Mouse (Mus musculus) liver, embryonic 14.5 days (tissue): Measurements from ENCODE around the gene Leng9. TPM values are rescaled to one million over a fixed set of nuclear protein-coding genes. Genes with fewer than 3 reads are reported as not detected.

Experiments used
- ATAC-seq: fragments of 200-750 bp; cut with Nextera tagmentation; 2 replicates; pipeline ENCODE4 v1.8.0; 2017; ENCODE audit warnings: moderate number of reproducible peaks, mild to moderate bottlenecking, moderate library complexity; ENCODE audit not compliant: insufficient read depth
- DNase-seq, 3 experiments: peaks; one replicate each; pipeline ENCODE4 v3.0.0-alpha.2; 2012 to 2013; ENCODE audit warnings: low read depth in 3 of 3, low spot score in 3 of 3
- H3K27ac ChIP-seq: fragments of 300-500 bp; sonication (generic); 2 replicates; pipeline ENCODE4 v1.5.1; 2014; ENCODE audit warnings: moderate library complexity, mild to moderate bottlenecking, control low read depth, inconsistent platforms
- H3K27me3 ChIP-seq: fragments of 300-500 bp; sonication (generic); 2 replicates; pipeline ENCODE4 v1.6.1; 2014; ENCODE audit warnings: mild to moderate bottlenecking, low read length, moderate library complexity; ENCODE audit not compliant: control insufficient read depth, insufficient read depth
- H3K36me3 ChIP-seq: fragments of 300-500 bp; sonication (generic); replicated peaks from 2 replicates; pipeline ENCODE4 v1.6.1; 2014; ENCODE audit warnings: low read depth; ENCODE audit not compliant: control insufficient read depth, insufficient read depth
- H3K4me1 ChIP-seq, 2 experiments: fragments of 200-500 bp in 1 of 2; fragments of 300-500 bp in 1 of 2; sonication (generic) in 1 of 2; replicated peaks; 2 replicates each; pipeline ENCODE4 v1.6.1; 2012 to 2014; ENCODE audit warnings: antibody characterized with exemption in 1 of 2, inconsistent platforms in 1 of 2, low read length in 1 of 2; ENCODE audit not compliant: control insufficient read depth in 2 of 2, insufficient read depth in 2 of 2
- H3K4me2 ChIP-seq: fragments of 300-500 bp; sonication (generic); 2 replicates; pipeline ENCODE4 v1.6.1; 2014; ENCODE audit warnings: low read depth, mild to moderate bottlenecking, control low read depth, moderate library complexity
- H3K4me3 ChIP-seq, 2 experiments: fragments of 200-500 bp in 1 of 2; fragments of 300-500 bp in 1 of 2; sonication (generic) in 1 of 2; 2 replicates each; pipeline ENCODE4 v1.5.1; 2012 to 2014; ENCODE audit warnings: low read depth in 2 of 2, low read length in 2 of 2, mild to moderate bottlenecking in 2 of 2, control low read depth in 1 of 2, inconsistent platforms in 1 of 2, moderate library complexity in 1 of 2; ENCODE audit not compliant: insufficient read depth in 1 of 2
- H3K9ac ChIP-seq: fragments of 300-500 bp; sonication (generic); replicated peaks from 2 replicates; pipeline ENCODE4 v1.6.1; 2014; ENCODE audit warnings: mild to moderate bottlenecking, control low read depth, moderate library complexity
- H3K9me3 ChIP-seq: fragments of 300-500 bp; sonication (generic); 2 replicates; pipeline ENCODE4 v1.6.1; 2016; ENCODE audit warnings: low read length, mixed read lengths; ENCODE audit not compliant: control insufficient read depth
- CTCF ChIP-seq: IDR thresholded peaks from 2 replicates; pipeline ENCODE4 v1.5.1; 2016; ENCODE audit warnings: antibody characterized with exemption, low read depth, control low read depth
- EP300 ChIP-seq: IDR thresholded peaks from 2 replicates; pipeline ENCODE4 v1.6.1; 2016; ENCODE audit warnings: antibody characterized with exemption, low read depth
- WGBS: fragments of 180-500 bp; shearing (Covaris S2); extraction: QIAGEN DNeasy Blood & Tissue Kit; methylation state at CpG from one replicate; pipeline ENCODE4 v1.1.7; 2014; ENCODE audit not compliant: insufficient replicate concordance; 5-methylcytosine and 5-hydroxymethylcytosine counted together
- polyA plus RNA-seq, 2 experiments: library from polyadenylated mRNA; depleted of rRNA in 1 of 2; stranded (reverse) in 1 of 2; unstranded in 1 of 2; fragments of >200 nt; fragmentation: Nextera tagmentation in 1 of 2; extraction: Ambion mirVana in 1 of 2; gene quantifications; 2 replicates each; pipeline versions ENCODE4 v1.2.1 to v1.2.3; 2012 to 2014

Leng9 gene
- polyA plus RNA-seq, 2 experiments, result 0.56 to 0.71 TPM

DNA sequence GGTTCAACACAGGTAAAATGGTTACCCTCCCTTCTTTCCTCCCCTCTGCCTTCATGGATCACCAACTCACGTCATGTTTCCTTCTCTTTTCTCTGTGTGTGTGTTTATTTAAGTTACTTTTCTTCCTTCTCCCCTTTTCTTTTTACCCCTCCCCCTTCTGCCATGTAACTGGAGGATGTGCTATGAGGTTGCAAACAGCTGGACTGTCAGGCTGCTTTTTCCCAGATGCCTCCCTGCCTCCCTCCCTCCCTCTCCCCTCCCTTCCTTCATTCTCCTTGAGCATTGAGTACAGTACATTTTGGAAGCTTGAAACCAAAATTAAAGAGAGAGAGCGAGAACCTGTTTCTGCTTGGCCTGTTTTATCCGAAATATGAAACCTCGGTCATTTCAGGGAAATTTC, 2.3 kb downstream of the Leng9 start:
- ATAC-seq (no peak), DNase-seq (no peak)
- Histone ChIP-seq H3K9me3 (no peaks in the 10 kb centered on the region), H3K9ac (no peak overlapping the region), H3K27me3 (0 out of 2 replicates have a peak, but pooled peaks cover 3% of the 10 kb centered on the region), H3K4me3 (no peak overlapping the region), H3K27ac (no peak overlapping the region), H3K36me3 (peaks cover 52% of the 10 kb centered on the region), H3K4me1 (peaks cover 3 to 7% of the 10 kb centered on the region in 2 experiments), H3K4me2 (peak overlapping the region; percentile 94)
- WGBS, result 82% methylated on average over 4 of the region's 4 CpGs
- no peak for TF ChIP-seq EP300
- TF ChIP-seq CTCF, result no peak

DNA sequence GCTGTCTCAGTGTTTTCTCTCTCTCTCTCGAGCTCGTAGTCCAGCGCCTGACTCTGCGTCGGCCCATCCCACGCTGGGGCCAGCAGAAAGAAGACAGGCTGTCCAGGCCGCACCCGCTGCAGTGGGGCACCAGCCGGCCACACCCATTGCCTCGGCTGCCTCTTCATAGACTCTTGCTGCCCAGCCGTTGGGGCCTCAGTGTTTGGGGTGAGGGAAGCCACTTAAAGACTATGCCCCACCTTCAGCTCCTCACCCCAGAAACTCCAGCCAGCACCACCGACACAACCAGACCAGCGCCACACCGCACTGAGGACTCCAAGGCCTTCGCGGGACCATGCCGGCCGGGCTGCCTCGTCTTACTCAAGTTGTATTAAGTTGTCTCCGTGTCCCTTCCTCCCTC, 2.8 kb downstream of the Leng9 start:
- TF ChIP-seq CTCF (no peak), EP300 (no peak)
- Histone ChIP-seq H3K4me2 (no peak overlapping the region), H3K9ac (no peak overlapping the region)

DNA sequence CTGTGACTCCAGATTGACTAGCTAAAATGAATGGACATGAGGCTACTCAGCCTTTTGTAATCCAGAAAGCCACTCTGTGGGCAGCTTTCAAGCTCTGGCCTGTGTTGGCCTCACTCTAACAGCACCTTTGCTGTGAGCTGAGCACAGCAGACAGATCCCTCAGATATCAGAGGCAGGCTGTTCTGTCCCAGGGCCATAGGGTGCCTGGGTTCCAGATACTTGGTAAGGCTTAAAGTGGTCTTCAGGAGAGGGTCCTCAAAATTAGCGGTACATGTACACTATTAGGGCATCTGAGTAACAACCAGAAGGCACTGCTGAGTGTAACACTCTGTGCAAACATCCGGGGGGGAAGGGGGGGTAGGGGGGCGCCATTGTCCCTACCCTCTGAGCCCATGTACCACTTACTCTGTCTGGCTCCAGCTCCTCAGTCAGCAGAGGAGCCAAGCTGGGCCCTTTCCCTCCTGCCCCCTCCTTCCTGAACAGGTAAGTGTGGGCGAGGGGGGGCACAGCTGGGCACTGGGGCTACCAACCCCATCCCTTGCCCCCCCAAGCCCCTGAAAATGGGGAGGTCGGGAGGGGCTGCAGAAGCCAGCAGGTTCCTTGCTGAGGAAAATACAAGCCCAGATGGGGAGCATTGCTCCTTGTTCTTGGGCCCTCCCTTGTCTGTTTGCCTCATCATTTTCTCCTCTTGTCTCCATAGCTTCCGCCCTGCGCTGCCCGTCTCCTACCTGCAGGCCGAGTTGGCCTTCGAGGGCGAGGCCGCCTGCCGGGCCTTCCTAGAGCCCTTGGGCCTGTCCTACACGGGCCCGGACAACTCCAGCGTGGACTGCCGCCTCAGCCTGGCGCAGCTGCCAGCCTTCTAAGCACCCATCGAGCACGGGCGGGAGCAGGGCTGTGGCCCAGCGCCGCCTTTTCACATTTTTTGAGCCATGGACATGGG, 3.7 kb downstream of the Leng9 start:
- peaks cover 65% of the 10 kb centered on the region for H3K36me3 ChIP-seq
- WGBS, result 78% methylated on average over 23 of the region's 23 CpGs

More for the DNA sequence above, 2.8 kb downstream of the Leng9 start:
- 64% methylated on average over 20 of the region's 20 CpGs for WGBS
- 0 out of 2 replicates have a peak, but pooled peaks cover 3% of the 10 kb centered on the region for H3K27me3 ChIP-seq
- H3K9me3 ChIP-seq, result no peaks in the 10 kb centered on the region
- no peak overlapping the region for H3K27ac ChIP-seq
- peaks cover 3 to 7% of the 10 kb centered on the region in 2 experiments for H3K4me1 ChIP-seq
- H3K4me3 ChIP-seq, result no peak overlapping the region
- peaks cover 56% of the 10 kb centered on the region for H3K36me3 ChIP-seq
- DNase-seq (no peak), ATAC-seq (no peak)

DNA sequence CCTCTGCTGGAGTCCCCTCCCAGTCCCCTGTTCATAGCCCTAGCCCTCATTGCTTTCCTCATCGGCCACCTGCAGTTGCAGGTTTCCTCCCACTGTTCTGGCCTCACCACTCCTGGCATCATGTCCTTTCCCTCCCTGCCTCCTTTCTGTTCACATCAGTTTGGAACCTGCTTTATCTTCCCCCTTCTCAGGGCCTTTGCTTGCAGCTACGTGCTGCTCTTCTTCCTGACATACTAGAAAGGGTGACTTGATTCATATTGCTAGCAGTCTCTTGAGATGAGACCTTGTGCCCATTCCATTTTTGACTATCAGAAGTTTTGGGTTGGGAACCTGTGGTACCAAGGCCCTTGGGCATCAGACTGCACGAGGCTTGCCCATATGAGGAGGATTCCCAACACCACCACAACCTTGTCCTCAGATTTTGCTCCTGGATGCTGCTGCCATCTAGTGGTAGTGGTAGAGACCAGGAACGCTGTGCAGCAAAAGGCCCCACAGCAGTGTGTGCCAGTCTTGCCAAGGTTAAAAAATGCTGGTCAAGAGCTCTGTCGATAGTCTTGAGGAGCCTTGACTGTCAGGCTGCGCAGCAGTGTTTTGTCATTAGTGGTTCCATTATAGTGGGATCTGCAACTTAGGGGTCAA, 4.5 kb downstream of the Leng9 start:
- no peak overlapping the region for H3K4me3 ChIP-seq
- H3K4me2 ChIP-seq, result no peak overlapping the region
- H3K9ac ChIP-seq, result no peak overlapping the region
- DNase-seq, result peak in 1 of 3 experiments; percentile 27
- H3K27ac ChIP-seq, result no peak overlapping the region
- WGBS, result 61% methylated on average over 6 of the region's 6 CpGs
- no peaks in the 10 kb centered on the region for H3K27me3 ChIP-seq
- H3K36me3 ChIP-seq, result peaks cover 73% of the 10 kb centered on the region
- peaks cover 0 to 7% of the 10 kb centered on the region in 2 experiments for H3K4me1 ChIP-seq
- peak; percentile 93 for TF ChIP-seq CTCF
- no peak for TF ChIP-seq EP300
- H3K9me3 ChIP-seq, result no peaks in the 10 kb centered on the region
- no peak for ATAC-seq

More for the DNA sequence above, 3.7 kb downstream of the Leng9 start:
- Histone ChIP-seq H3K4me1 (peaks cover 3 to 7% of the 10 kb centered on the region in 2 experiments), H3K9me3 (no peaks in the 10 kb centered on the region), H3K27me3 (0 out of 2 replicates have a peak, but pooled peaks cover 3% of the 10 kb centered on the region), H3K4me2 (no peak overlapping the region), H3K4me3 (no peak overlapping the region), H3K27ac (no peak overlapping the region), H3K9ac (no peak overlapping the region)
- no peak for ATAC-seq
- no peak for TF ChIP-seq CTCF
- TF ChIP-seq EP300, result no peak
- no peak for DNase-seq
